Mouse (Mus musculus): Measurements from ENCODE around the gene Frmd4a.

DNA sequence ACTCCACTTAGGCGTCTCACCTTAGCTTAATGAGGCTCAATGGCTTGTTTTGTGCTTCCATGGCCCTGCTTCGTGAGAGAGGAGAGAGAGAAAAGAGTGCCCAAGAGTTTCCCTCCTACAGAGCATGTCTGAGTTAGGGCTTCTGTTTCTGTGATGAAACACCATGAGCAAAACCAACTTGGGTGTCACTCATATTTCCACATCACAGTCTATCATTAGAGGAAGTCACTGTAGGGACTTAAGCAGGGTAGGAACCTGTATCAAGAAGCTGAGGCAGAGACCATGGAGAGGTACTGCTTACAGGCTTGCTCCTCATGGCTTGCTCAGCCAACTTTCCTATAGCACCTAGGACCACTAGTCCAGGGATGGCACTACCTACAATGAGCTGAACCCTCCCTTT lies 238.7 kb downstream of the Frmd4a start:
- TF ChIP-seq MAFK (IDR thresholded peaks at IDR 0.05; ENCODE audit: insufficient read depth, low read depth, low read length): no peak
- TF ChIP-seq ZNF384 (IDR thresholded peaks at IDR 0.05; ENCODE audit: low read depth, low read length): no peak
- no peak for TF ChIP-seq ZC3H11A (IDR thresholded peaks at IDR 0.05; ENCODE audit: borderline replicate concordance, low read depth, low read length)
- TF ChIP-seq HCFC1 (IDR thresholded peaks at IDR 0.05; ENCODE audit: borderline replicate concordance, insufficient read depth, low read length): no peak
- no peak for TF ChIP-seq CHD2 (IDR thresholded peaks at IDR 0.05; ENCODE audit: low read depth, low read length)

All from ES-E14 (cell line).